Mouse (Mus musculus): ENCODE measurements around the gene Pabpc4.

DNA sequence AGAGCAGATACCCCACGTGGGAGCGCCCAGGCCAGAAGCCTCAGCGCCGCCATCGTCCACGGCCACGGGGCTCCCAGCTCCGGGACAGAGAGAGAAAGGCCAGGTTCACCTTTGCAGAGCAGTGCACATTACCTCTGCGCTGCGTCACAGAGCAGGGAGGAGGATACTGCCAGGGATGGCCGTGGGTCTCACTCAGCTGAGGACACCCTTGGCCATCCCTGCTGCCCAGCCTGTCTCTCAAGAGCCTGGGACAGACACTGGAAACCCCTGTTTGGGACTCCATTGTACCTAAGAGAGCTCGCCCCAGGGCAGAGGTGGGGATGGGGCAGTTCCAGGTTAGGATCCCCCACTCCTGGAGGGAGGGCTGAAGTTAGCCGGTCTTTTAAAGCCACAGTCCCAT is 61.4 kb downstream of the Pabpc4 start, which contains the start of gene Oxct2a:
- TF ChIP-seq CTCF (IDR thresholded peaks at IDR 0.05; ENCODE audit: borderline replicate concordance, insufficient read depth, low read depth, low read length) (no peak), POLR2A (IDR thresholded peaks at IDR 0.05; ENCODE audit: borderline replicate concordance, insufficient read depth, low read length) (no peak)

Data from cerebellum, adult 2 months (tissue).